Mouse (Mus musculus): ENCODE results near the gene Iqcf5. TPM values are rescaled to one million over a fixed set of nuclear protein-coding genes. Genes with fewer than 3 reads are reported as not detected.

The Iqcf5 gene
- polyA plus RNA-seq, 2 experiments = not detected

- DNase-seq (ENCODE audit: low spot score) (no peak), ATAC-seq (ENCODE audit: low FRiP score, low read depth) (no peak)
- H3K27ac ChIP-seq (replicated peaks; ENCODE audit: low read depth, low read length) = no peak overlapping the region
- H3K9ac ChIP-seq (ENCODE audit: low read depth, low read length, severe bottlenecking) = no peak overlapping the region
- no peak overlapping the region for H3K4me2 ChIP-seq (replicated peaks; ENCODE audit: low read depth, low read length, severe bottlenecking)
- no peak for TF ChIP-seq POLR2A (IDR thresholded peaks at IDR 0.05; ENCODE audit: borderline replicate concordance, extremely low read depth, insufficient read depth, insufficient read length)
- H3K36me3 ChIP-seq (ENCODE audit: control insufficient read depth, insufficient read depth, low read length) = 0 out of 2 replicates have a peak, but pooled peaks cover 2% of the 10 kb centered on the region
- no peaks in the 10 kb centered on the region for H3K27me3 ChIP-seq (ENCODE audit: control insufficient read depth, insufficient read depth, low read length)
- peaks cover 5% of the 10 kb centered on the region for H3K4me1 ChIP-seq (ENCODE audit: control insufficient read depth, insufficient read depth, low read length)
- 61% methylated on average over 6 of the region's 6 CpGs for WGBS
- H3K4me3 ChIP-seq (replicated peaks; ENCODE audit: low read length) = no peak overlapping the region
- no peaks in the 10 kb centered on the region for H3K9me3 ChIP-seq (ENCODE audit: control insufficient read depth, low read length)
Observed at GRCm38 (mm10) chr9:106469317-106469716, 45.1 kb upstream of the Iqcf5 start.

- Histone ChIP-seq H3K36me3 (ENCODE audit: control insufficient read depth, insufficient read depth, low read length) (no peaks in the 10 kb centered on the region), H3K27ac (replicated peaks; ENCODE audit: low read depth, low read length) (no peak overlapping the region), H3K9me3 (ENCODE audit: control insufficient read depth, low read length) (no peaks in the 10 kb centered on the region), H3K4me1 (ENCODE audit: control insufficient read depth, insufficient read depth, low read length) (peaks cover 7% of the 10 kb centered on the region), H3K4me3 (replicated peaks; ENCODE audit: low read length) (no peak overlapping the region), H3K9ac (ENCODE audit: low read depth, low read length, severe bottlenecking) (no peak overlapping the region), H3K4me2 (replicated peaks; ENCODE audit: low read depth, low read length, severe bottlenecking) (no peak overlapping the region), H3K27me3 (ENCODE audit: control insufficient read depth, insufficient read depth, low read length) (no peaks in the 10 kb centered on the region)
- WGBS = 64% methylated on average over 9 of the region's 9 CpGs
- ATAC-seq (ENCODE audit: low FRiP score, low read depth) = no peak
- DNase-seq (ENCODE audit: low spot score) = no peak
- no peak for TF ChIP-seq POLR2A (IDR thresholded peaks at IDR 0.05; ENCODE audit: borderline replicate concordance, extremely low read depth, insufficient read depth, insufficient read length)
Observed at GRCm38 (mm10) chr9:106469776-106470175, 44.6 kb upstream of the Iqcf5 start.

- Histone ChIP-seq H3K4me2 (replicated peaks; ENCODE audit: low read depth, low read length, severe bottlenecking) (no peak overlapping the region), H3K9me3 (ENCODE audit: control insufficient read depth, low read length) (no peaks in the 10 kb centered on the region), H3K36me3 (ENCODE audit: control insufficient read depth, insufficient read depth, low read length) (no peaks in the 10 kb centered on the region), H3K27ac (replicated peaks; ENCODE audit: low read depth, low read length) (no peak overlapping the region), H3K9ac (ENCODE audit: low read depth, low read length, severe bottlenecking) (0 out of 2 replicates have a peak overlapping the region, but pooled peaks have one; percentile 7), H3K27me3 (ENCODE audit: control insufficient read depth, insufficient read depth, low read length) (no peaks in the 10 kb centered on the region), H3K4me3 (replicated peaks; ENCODE audit: low read length) (no peak overlapping the region), H3K4me1 (ENCODE audit: control insufficient read depth, insufficient read depth, low read length) (peaks cover 10% of the 10 kb centered on the region)
- ATAC-seq (ENCODE audit: low FRiP score, low read depth) (no peak), DNase-seq (ENCODE audit: low spot score) (no peak)
- no peak for TF ChIP-seq POLR2A (IDR thresholded peaks at IDR 0.05; ENCODE audit: borderline replicate concordance, extremely low read depth, insufficient read depth, insufficient read length)
- 61% methylated on average over 14 of the region's 14 CpGs for WGBS
Observed at GRCm38 (mm10) chr9:106470991-106471750, 43.2 kb upstream of the Iqcf5 start.

- no peak overlapping the region for H3K4me3 ChIP-seq (replicated peaks; ENCODE audit: low read length)
- H3K36me3 ChIP-seq (ENCODE audit: control insufficient read depth, insufficient read depth, low read length) = no peaks in the 10 kb centered on the region
- 0 out of 2 replicates have a peak overlapping the region, but pooled peaks have one; percentile 7 for H3K9ac ChIP-seq (ENCODE audit: low read depth, low read length, severe bottlenecking)
- ATAC-seq (ENCODE audit: low FRiP score, low read depth) (no peak), DNase-seq (ENCODE audit: low spot score) (no peak)
- WGBS = 9% methylated on average over 5 of the region's 5 CpGs
- H3K27me3 ChIP-seq (ENCODE audit: control insufficient read depth, insufficient read depth, low read length) = no peaks in the 10 kb centered on the region
- no peaks in the 10 kb centered on the region for H3K9me3 ChIP-seq (ENCODE audit: control insufficient read depth, low read length)
- no peak overlapping the region for H3K4me2 ChIP-seq (replicated peaks; ENCODE audit: low read depth, low read length, severe bottlenecking)
- H3K27ac ChIP-seq (replicated peaks; ENCODE audit: low read depth, low read length) = no peak overlapping the region
- TF ChIP-seq POLR2A (IDR thresholded peaks at IDR 0.05; ENCODE audit: borderline replicate concordance, extremely low read depth, insufficient read depth, insufficient read length) = no peak
- H3K4me1 ChIP-seq (ENCODE audit: control insufficient read depth, insufficient read depth, low read length) = peaks cover 14% of the 10 kb centered on the region
Observed at GRCm38 (mm10) chr9:106471892-106472291, 42.5 kb upstream of the Iqcf5 start.

GRCm38 (mm10) chr9:106472321-106472720 lies 42.1 kb upstream of the Iqcf5 start:
- H3K4me1 ChIP-seq (ENCODE audit: control insufficient read depth, insufficient read depth, low read length) = peaks cover 14% of the 10 kb centered on the region
- WGBS = 64% methylated on average over 4 of the region's 4 CpGs
- H3K36me3 ChIP-seq (ENCODE audit: control insufficient read depth, insufficient read depth, low read length) = no peaks in the 10 kb centered on the region
- H3K27ac ChIP-seq (replicated peaks; ENCODE audit: low read depth, low read length) = no peak overlapping the region
- DNase-seq (ENCODE audit: low spot score) (no peak), ATAC-seq (ENCODE audit: low FRiP score, low read depth) (no peak)
- H3K9ac ChIP-seq (ENCODE audit: low read depth, low read length, severe bottlenecking) = no peak overlapping the region
- no peak overlapping the region for H3K4me2 ChIP-seq (replicated peaks; ENCODE audit: low read depth, low read length, severe bottlenecking)
- TF ChIP-seq POLR2A (IDR thresholded peaks at IDR 0.05; ENCODE audit: borderline replicate concordance, extremely low read depth, insufficient read depth, insufficient read length) = no peak
- H3K27me3 ChIP-seq (ENCODE audit: control insufficient read depth, insufficient read depth, low read length) = no peaks in the 10 kb centered on the region
- no peak overlapping the region for H3K4me3 ChIP-seq (replicated peaks; ENCODE audit: low read length)
- no peaks in the 10 kb centered on the region for H3K9me3 ChIP-seq (ENCODE audit: control insufficient read depth, low read length)
